Comparison of ENCODE assay signal across 16 mouse cellular contexts in the genomic region with DNA sequence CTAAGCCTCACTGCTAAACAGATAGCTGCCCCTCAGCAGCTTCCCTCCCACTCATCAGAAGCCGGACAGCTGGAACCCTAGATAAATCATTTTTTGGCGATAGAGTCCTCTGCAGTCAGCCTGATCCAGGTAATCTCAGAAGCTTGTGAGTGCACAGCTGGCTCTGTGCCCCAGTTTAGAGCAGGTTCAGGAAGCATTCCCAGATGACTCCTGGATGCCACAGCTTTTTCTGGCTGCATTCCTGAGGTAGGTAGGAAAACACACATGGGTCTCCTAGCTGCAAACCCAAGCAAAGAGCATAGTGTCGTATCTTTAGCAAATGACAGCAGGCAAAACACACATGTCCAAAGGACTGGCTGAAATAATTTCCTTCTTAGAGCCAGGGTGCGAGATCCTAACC. TPM values are rescaled to one million over a fixed set of nuclear protein-coding genes. Genes with fewer than 3 reads are reported as not detected.
DNase-seq lines count a peak whose midpoint lies in the region; ATAC-seq lines count a peak whose summit lies in the region.
"Had no signal": no experiment of that assay in that cellular context is flagged by ENCODE, and none has a peak within 500 bp of the region (broad histone marks: within the 10 kb centered on the region; RNA-seq: fewer than 3 reads in every experiment).

No protein-coding gene starts in this region.

- H3K4me3 ChIP-seq in limb, embryonic 13.5 days = no peak overlapping the region
- H3K4me3 ChIP-seq in limb, embryonic 10.5 days = no peak overlapping the region
- H3K4me3 ChIP-seq in hindbrain, embryonic 14.5 days (replicated peaks; ENCODE audit: low read length) = no peak overlapping the region
- H3K4me3 ChIP-seq: embryonic facial prominence, embryonic 12.5 days; forebrain, embryonic 10.5 days had no signal

- peak; percentile 22 to 40 for DNase-seq in cerebellum, postnatal 25 days
- DNase-seq in cerebellum, adult 8-10 months = no peak
- DNase-seq in limb, embryonic 10.5 days (ENCODE audit: low spot score) = no peak
- peak; percentile 79 to 82 for DNase-seq in heart, postnatal 10 days
- DNase-seq in mesoderm, embryonic 11.5 days (ENCODE audit: low read depth, low spot score) = peak; percentile 52
- no peak for DNase-seq in right cerebral cortex, postnatal 14 days
- no peak for DNase-seq in hindbrain, embryonic 14.5 days (ENCODE audit: low spot score)
- DNase-seq: cerebellum, adult 11-12 months; kidney, postnatal 10 days; layer of hippocampus, adult 9-11 months; thymus, adult 2 months had no signal

- H3K36me3 ChIP-seq in limb, embryonic 13.5 days = no peaks in the 10 kb centered on the region
- H3K36me3 ChIP-seq in limb, embryonic 10.5 days = no peaks in the 10 kb centered on the region
- no peaks in the 10 kb centered on the region for H3K36me3 ChIP-seq in hindbrain, embryonic 14.5 days (replicated peaks; ENCODE audit: control insufficient read depth, insufficient read depth)
- H3K36me3 ChIP-seq: embryonic facial prominence, embryonic 12.5 days; forebrain, embryonic 10.5 days had no signal

- peaks cover 3% of the 10 kb centered on the region; the same call in 1 of the 2 replicates for H3K27me3 ChIP-seq in limb, embryonic 13.5 days
- H3K27me3 ChIP-seq in limb, embryonic 10.5 days (ENCODE audit: low read depth, poor library complexity, severe bottlenecking) = peaks cover 15% of the 10 kb centered on the region; the same call in 1 of the 2 replicates
- no peaks in the 10 kb centered on the region for H3K27me3 ChIP-seq in hindbrain, embryonic 14.5 days (ENCODE audit: control insufficient read depth, insufficient read depth, low read length)
- H3K27me3 ChIP-seq: embryonic facial prominence, embryonic 12.5 days had no signal

- 34% methylated on average over 4 of the region's 4 CpGs for WGBS in limb, embryonic 13.5 days
- 83% methylated on average over 4 of the region's 4 CpGs for WGBS in limb, embryonic 10.5 days
- WGBS in hindbrain, embryonic 14.5 days = 73% methylated on average over 4 of the region's 4 CpGs

- no peak overlapping the region for H3K27ac ChIP-seq in limb, embryonic 13.5 days
- no peak overlapping the region for H3K27ac ChIP-seq in limb, embryonic 10.5 days
- no peak overlapping the region for H3K27ac ChIP-seq in hindbrain, embryonic 14.5 days
- H3K27ac ChIP-seq: embryonic facial prominence, embryonic 12.5 days; forebrain, embryonic 10.5 days; liver, embryonic 14.5 days had no signal

- H3K4me1 ChIP-seq in limb, embryonic 13.5 days = peaks cover 11% of the 10 kb centered on the region
- peaks cover 21% of the 10 kb centered on the region for H3K4me1 ChIP-seq in limb, embryonic 10.5 days
- no peaks in the 10 kb centered on the region for H3K4me1 ChIP-seq in hindbrain, embryonic 14.5 days (replicated peaks; ENCODE audit: control insufficient read depth, insufficient read depth, low read length)
- H3K4me1 ChIP-seq: forebrain, embryonic 10.5 days had no signal

- no peak overlapping the region for H3K9ac ChIP-seq in limb, embryonic 13.5 days
- H3K9ac ChIP-seq in hindbrain, embryonic 14.5 days = no peak overlapping the region
- H3K9ac ChIP-seq: embryonic facial prominence, embryonic 12.5 days; liver, embryonic 14.5 days had no signal

- intact Hi-C loops in heart, postnatal 10 days (cut with DNase I) = no loop called here

- 0 out of 2 replicates have a peak overlapping the region, but pooled peaks have one; percentile 0 for H3K4me2 ChIP-seq in limb, embryonic 13.5 days (replicated peaks)
- no peak overlapping the region for H3K4me2 ChIP-seq in hindbrain, embryonic 14.5 days (replicated peaks)
- H3K4me2 ChIP-seq: embryonic facial prominence, embryonic 12.5 days had no signal

- peak; percentile 28; the same call in 1 of the 2 replicates for ATAC-seq in limb, embryonic 13.5 days (ENCODE audit: low FRiP score, low read depth)
- ATAC-seq in hindbrain, embryonic 14.5 days (ENCODE audit: low FRiP score) = no peak; the same call in 1 of the 2 replicates
- ATAC-seq: intestine, embryonic 16.5 days had no signal

- no peaks in the 10 kb centered on the region for H3K9me3 ChIP-seq in limb, embryonic 13.5 days
- no peaks in the 10 kb centered on the region for H3K9me3 ChIP-seq in limb, embryonic 10.5 days (replicated peaks)
- no peaks in the 10 kb centered on the region for H3K9me3 ChIP-seq in hindbrain, embryonic 14.5 days (ENCODE audit: control insufficient read depth, low read length)
- H3K9me3 ChIP-seq: embryonic facial prominence, embryonic 12.5 days; forebrain, embryonic 10.5 days had no signal

RNA-seq across cellular contexts. Expression of gene Pdzd2, which starts 13.5 kb away (rescaled TPM):
- polyA plus RNA-seq in limb, embryonic 13.5 days (2015; fragmentation: Nextera tagmentation; extraction: Ambion mirVana) = 28.6 TPM in 2 replicates
- 5.7 and 16.0 TPM in 2 replicates for polyA plus RNA-seq in limb, embryonic 10.5 days (2016; fragmentation: Nextera tagmentation; extraction: Ambion mirVana)
- 100 to 1,000 TPM; 186 to 218 TPM for total RNA-seq in heart, postnatal 10 days (2021)
- 12.1 and 15.5 TPM in 2 replicates for polyA plus RNA-seq in hindbrain, embryonic 14.5 days (2014; fragmentation: Nextera tagmentation; extraction: Ambion mirVana)

Comparison
In these comparisons a context has a peak if more than half of its experiments do, and no peak if none do; other contexts are left out.
1. DNase-seq: peak in cerebellum, postnatal 25 days (2 of 2), heart, postnatal 10 days (2 of 2) and mesoderm, embryonic 11.5 days (single experiment); none in cerebellum, adult 8-10 months (single experiment), limb, embryonic 10.5 days (single experiment), right cerebral cortex, postnatal 14 days (single experiment) and hindbrain, embryonic 14.5 days (single experiment).